In genomic region chr4:45604271-45604800, GRCm38 (mm10) we compare ENCODE assay signal across 25 mouse cellular contexts.
"Had no signal": no experiment of that assay in that cellular context is flagged by ENCODE, and none has a peak within 500 bp of the region (broad histone marks: within the 10 kb centered on the region; RNA-seq: fewer than 3 reads in every experiment).

No protein-coding gene starts in this region.

- H3K4me2 ChIP-seq: heart, embryonic 11.5 days; heart, embryonic 13.5 days; heart, embryonic 15.5 days; hindbrain, embryonic 13.5 days; hindbrain, embryonic 15.5 days; kidney, embryonic 15.5 days; limb, embryonic 13.5 days; limb, embryonic 15.5 days; liver, embryonic 12.5 days had no signal

- H3K27ac ChIP-seq: heart, embryonic 13.5 days; heart, embryonic 15.5 days; hindbrain, embryonic 13.5 days; hindbrain, embryonic 15.5 days; kidney, embryonic 15.5 days; kidney, postnatal 0 days; left cerebral cortex, adult 2 months; limb, embryonic 13.5 days; limb, embryonic 15.5 days; liver, embryonic 12.5 days; liver, embryonic 14.5 days had no signal

- H3K9ac ChIP-seq: heart, embryonic 13.5 days; heart, embryonic 15.5 days; hindbrain, embryonic 13.5 days; hindbrain, embryonic 15.5 days; kidney, embryonic 15.5 days; limb, embryonic 13.5 days; limb, embryonic 15.5 days; liver, embryonic 12.5 days; liver, embryonic 14.5 days had no signal

- H3K4me1 ChIP-seq: liver, embryonic 12.5 days had no signal

- H3K4me3 ChIP-seq: heart, embryonic 13.5 days; heart, embryonic 15.5 days; hindbrain, embryonic 13.5 days; hindbrain, embryonic 15.5 days; kidney, embryonic 15.5 days; left cerebral cortex, adult 2 months; limb, embryonic 13.5 days; limb, embryonic 15.5 days; liver, embryonic 12.5 days had no signal

- H3K9me3 ChIP-seq: heart, embryonic 13.5 days; heart, embryonic 15.5 days; hindbrain, embryonic 13.5 days; hindbrain, embryonic 15.5 days; kidney, embryonic 15.5 days; limb, embryonic 13.5 days; limb, embryonic 15.5 days; liver, embryonic 12.5 days had no signal

- ATAC-seq: intestine, embryonic 16.5 days; liver, embryonic 12.5 days had no signal

- H3K36me3 ChIP-seq: heart, embryonic 13.5 days; heart, embryonic 15.5 days; hindbrain, embryonic 13.5 days; hindbrain, embryonic 15.5 days; kidney, embryonic 15.5 days; limb, embryonic 13.5 days; limb, embryonic 15.5 days; liver, embryonic 12.5 days had no signal

- DNase-seq: gastrocnemius, postnatal 14 days; gastrocnemius, postnatal 36 days; heart, adult 18-20 months; heart, postnatal 14 days; heart, postnatal 36 days; kidney, adult 11 months; kidney, adult 2 months; kidney, adult 9 months; kidney, postnatal 14 days; kidney, postnatal 36 days; layer of hippocampus, adult 9-11 months; layer of hippocampus, postnatal 36 days had no signal

- H3K27me3 ChIP-seq: heart, embryonic 15.5 days; hindbrain, embryonic 13.5 days; hindbrain, embryonic 15.5 days; kidney, embryonic 15.5 days; liver, embryonic 12.5 days had no signal
